Mouse (Mus musculus) common myeloid progenitor, adult 5-6 weeks (primary cell): ENCODE measurements around the gene Ankrd52. TPM values are rescaled to one million over a fixed set of nuclear protein-coding genes. Genes with fewer than 3 reads are reported as not detected.
"Not testable (repeated sequence)": the region's sequence is repeated elsewhere in the genome, so short reads cannot be mapped to it uniquely, and the experiment has no call there.

Experiments used
- ATAC-seq: replicated peaks from 2 replicates; pipeline ENCODE4 v1.8.0; 2016; ENCODE audit warnings: low read depth, mild to moderate bottlenecking, moderate TSS enrichment, inconsistent platforms; ENCODE audit not compliant: poor library complexity, severe bottlenecking
- total RNA-seq: library from RNA; stranded (forward); fragments of 200-1000, 187-1606 nt; gene quantifications from 2 replicates; pipeline ENCODE4 v1.2.3, GENCODE M21; 2017

The Ankrd52 gene
- total RNA-seq, result 9.8 and 17.4 TPM in 2 replicates

- ATAC-seq, result peak; percentile 50
Observed at GRCm38 (mm10) chr10:128376455-128377211, at the start of gene Ankrd52. TSS of gene Ankrd52 (plus strand) at chr10:128377115.

- no peak for ATAC-seq
Observed at GRCm38 (mm10) chr10:128327610-128328009, 49.3 kb upstream of the Ankrd52 start.

DNA sequence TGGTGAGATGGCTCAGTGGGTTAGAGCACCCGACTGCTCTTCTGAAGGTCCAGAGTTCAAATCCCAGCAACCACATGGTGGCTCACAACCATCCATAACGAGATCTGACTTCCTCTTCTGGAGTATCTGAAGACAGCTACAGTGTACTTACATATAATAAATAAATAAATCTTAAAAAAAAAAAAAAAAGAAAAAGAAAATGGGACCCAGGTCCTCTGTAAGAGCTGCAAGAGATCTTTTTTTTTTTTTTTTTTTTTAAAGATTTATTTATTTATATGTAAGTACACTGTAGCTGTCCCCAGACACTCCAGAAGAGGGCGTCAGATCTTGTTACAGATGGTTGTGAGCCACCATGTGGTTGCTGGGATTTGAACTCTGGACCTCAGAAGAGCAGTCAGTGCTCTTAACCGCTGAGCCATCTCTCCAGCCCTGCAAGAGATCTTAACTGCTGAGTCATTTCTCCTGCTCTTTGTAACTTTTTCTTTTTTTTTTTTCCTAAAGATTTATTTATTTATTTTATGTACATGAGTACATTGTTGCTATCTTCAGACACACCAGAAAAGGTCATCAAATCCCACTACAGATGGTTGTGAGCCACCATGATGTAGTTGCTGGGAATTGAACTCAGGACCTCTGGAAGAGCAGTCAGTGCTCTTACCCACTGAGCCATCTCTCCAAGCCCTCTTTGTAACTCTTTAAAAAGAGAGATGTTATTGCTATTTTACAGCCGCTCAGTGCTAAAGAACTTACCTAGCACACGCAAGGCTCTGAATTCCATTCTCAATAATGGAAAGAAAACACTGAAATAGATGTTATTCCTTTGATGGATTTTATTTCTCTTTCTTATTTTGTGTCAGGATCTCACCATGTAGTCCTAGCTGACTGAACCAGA, 44.3 kb upstream of the Ankrd52 start:
- ATAC-seq, result not testable (repeated sequence)

GRCm38 (mm10) chr10:128335582-128335981, 41.3 kb upstream of the Ankrd52 start:
- ATAC-seq, result peak; percentile 39; the same call in 1 of the 2 replicates

GRCm38 (mm10) chr10:128336195-128336594, 40.7 kb upstream of the Ankrd52 start:
- ATAC-seq, result no peak

DNA sequence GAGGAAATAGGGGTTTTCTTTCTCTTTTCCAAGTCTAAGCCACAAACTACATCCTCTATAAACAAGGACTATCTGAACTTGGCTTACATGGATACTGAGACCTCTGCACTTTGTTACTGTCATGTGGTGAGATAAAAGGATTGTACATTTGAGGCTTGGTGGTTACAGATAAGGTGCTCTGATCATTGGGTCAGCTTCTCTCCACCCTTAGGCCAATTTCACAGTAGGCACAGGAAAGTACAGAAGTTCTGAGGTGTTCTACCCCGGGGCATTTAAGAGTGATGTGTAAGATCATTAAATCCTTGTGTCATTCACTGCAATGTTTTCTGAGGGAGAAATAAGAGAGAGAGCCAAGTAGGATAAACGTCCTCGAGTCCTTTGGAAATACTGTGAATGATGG, 40.3 kb upstream of the Ankrd52 start:
- no peak for ATAC-seq

- ATAC-seq, result peak; percentile 89
Observed at GRCm38 (mm10) chr10:128337306-128338181, 39.4 kb upstream of the Ankrd52 start, which contains the start of gene Cs. TSS of gene Cs (plus strand) at chr10:128337734.

DNA sequence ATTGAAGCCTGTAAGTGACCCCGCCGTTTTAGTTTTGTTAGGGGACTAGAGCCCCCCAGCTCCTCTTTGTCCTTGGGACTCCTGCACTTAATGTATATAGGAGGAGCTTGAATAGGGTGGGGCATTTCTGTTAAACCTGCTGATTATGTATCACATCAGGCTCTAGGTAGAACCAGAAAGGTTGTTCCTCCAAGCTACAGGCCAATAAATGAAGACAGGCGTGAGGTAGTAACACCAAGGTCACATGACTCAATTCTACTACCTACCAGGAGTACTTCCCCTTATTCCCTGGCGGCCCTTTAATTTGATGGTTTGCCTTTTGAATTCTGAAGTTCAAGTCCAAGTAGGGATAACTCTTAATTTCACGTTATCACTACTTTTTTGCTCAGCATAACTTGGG, 38.5 kb upstream of the Ankrd52 start:
- ATAC-seq, result no peak; the same call in 1 of the 2 replicates

- no peak for ATAC-seq
Observed at GRCm38 (mm10) chr10:128338948-128339347, 38.0 kb upstream of the Ankrd52 start.

GRCm38 (mm10) chr10:128340257-128340656, 36.7 kb upstream of the Ankrd52 start:
- ATAC-seq, result no peak

DNA sequence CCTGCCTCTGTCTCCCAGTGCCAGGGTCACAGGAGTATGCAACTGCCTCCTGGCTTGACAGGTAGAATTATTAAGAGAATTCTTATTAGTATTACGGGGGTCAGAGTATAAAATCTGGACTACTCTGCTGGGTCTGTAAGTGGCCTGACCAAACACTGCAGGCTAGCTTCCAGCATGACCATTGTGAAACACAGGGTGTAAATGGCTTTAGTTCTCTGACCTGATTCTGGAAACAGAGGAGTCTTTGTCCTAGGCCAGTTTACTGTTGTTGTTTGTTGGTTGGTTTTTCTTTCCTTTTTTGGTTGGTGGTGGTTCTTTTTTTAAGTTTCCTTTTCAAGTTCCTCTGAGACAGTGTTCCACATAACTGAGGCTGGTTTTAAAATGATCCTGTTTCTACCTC, 33.5 kb upstream of the Ankrd52 start:
- no peak for ATAC-seq

- ATAC-seq, result peak; percentile 98
Observed at GRCm38 (mm10) chr10:128344568-128345275, 32.2 kb upstream of the Ankrd52 start.

- no peak for ATAC-seq
Observed at GRCm38 (mm10) chr10:128347541-128347940, 29.4 kb upstream of the Ankrd52 start.

DNA sequence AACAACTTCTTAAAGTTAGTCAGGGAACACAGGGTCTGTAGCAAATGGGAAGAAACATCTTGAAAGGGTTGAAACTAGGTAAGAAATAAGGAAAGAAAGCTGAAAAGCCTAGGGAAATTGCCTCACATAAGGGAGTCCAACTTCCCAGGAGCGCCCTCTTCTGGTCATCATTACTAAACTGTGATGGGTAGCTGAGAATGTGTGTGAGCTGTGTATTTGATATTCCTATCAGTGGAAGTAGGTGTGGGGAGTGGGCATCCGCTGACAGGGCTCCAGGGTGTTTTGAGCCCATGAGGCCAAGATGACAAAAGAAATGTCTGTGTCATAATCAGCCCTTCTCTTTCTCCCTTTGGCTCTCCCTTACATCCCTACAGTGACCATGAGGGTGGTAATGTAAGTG, 18.1 kb upstream of the Ankrd52 start:
- ATAC-seq, result peak; percentile 78; the same call in 1 of the 2 replicates

DNA sequence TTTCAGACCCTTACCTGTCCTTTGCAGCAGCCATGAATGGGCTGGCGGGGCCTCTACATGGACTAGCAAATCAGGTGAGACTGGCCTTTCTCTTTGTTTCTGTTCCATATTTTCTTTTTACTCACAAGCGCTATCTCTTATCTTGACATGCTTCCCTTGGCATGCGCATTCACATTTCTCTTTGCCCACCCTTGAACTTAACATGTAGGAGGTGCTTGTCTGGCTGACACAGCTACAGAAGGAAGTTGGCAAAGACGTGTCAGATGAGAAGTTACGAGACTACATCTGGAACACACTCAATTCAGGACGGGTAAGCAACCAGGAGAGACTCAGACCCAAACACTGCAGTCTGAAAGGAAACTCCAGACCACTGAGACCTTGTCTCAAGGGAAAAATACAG, 17.7 kb upstream of the Ankrd52 start:
- no peak for ATAC-seq

- ATAC-seq, result no peak
Observed at GRCm38 (mm10) chr10:128361836-128362235, 15.1 kb upstream of the Ankrd52 start.

DNA sequence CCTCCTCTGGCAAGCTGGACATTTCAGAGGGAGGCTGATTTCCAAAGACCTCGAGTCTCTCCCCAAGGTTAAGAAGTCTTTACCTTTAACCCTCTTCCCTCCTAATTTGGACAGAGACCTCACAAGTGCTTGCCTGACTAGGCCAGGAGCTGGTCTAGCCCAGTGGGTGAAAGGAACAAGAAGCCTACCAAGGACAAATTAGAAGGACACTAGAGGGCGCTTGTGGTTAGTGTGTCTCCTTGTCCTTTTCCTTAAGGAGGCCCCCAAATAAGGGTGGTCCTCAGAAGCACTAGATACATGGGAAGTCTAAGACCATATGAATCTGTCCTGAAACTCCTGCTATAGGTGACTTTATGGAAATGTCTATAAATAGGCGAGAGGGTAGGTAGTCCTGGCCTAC, 14.3 kb upstream of the Ankrd52 start:
- ATAC-seq, result peak; percentile 64; the same call in 1 of the 2 replicates

GRCm38 (mm10) chr10:128367899-128368401, 9.0 kb upstream of the Ankrd52 start:
- ATAC-seq, result no peak
